Mouse (Mus musculus): Measurements from ENCODE around the gene Cldn14. TPM values are rescaled to one million over a fixed set of nuclear protein-coding genes. Genes with fewer than 3 reads are reported as not detected.

Gene Cldn14
- total RNA-seq, 1 experiment = 0.36 TPM

GRCm38 (mm10) chr16:93913881-93914576, 94.6 kb downstream of the Cldn14 start:
- no peaks in the 10 kb centered on the region for H3K9me3 ChIP-seq (ENCODE audit: control insufficient read depth, insufficient read depth, low read depth, low read length)
- TF ChIP-seq ZC3H11A (IDR thresholded peaks at IDR 0.05; ENCODE audit: borderline replicate concordance, low read depth, low read length) = no peak
- no peak for TF ChIP-seq CHD2 (IDR thresholded peaks at IDR 0.05; ENCODE audit: low read depth, low read length)
- no peak for TF ChIP-seq MAFK (IDR thresholded peaks at IDR 0.05; ENCODE audit: insufficient read depth, low read depth, low read length)
- in situ Hi-C loops (cut with MboI; ENCODE audit: low sequenced_read_pairs in 2 of 2, unreplicated experiment in 2 of 2) = no loop called here
- no peaks in the 10 kb centered on the region for H3K36me3 ChIP-seq (ENCODE audit: control insufficient read depth, insufficient read depth, low read length, poor library complexity, severe bottlenecking)
- H3K4me3 ChIP-seq (ENCODE audit: insufficient read depth in 1 of 2, low read depth in 1 of 2, low read length in 2 of 2, poor library complexity in 1 of 2, severe bottlenecking in 1 of 2) = no peak overlapping the region
- H3K4me1 ChIP-seq (ENCODE audit: control insufficient read depth in 2 of 2, insufficient read depth in 2 of 2, low read length in 2 of 2, poor library complexity in 1 of 2) = peaks cover 0 to 9% of the 10 kb centered on the region in 2 experiments; a peak in 1 of 4 replicates
- no peak overlapping the region for H3K27ac ChIP-seq (ENCODE audit: insufficient read depth, low read depth, low read length, poor library complexity, severe bottlenecking)
- H3K9ac ChIP-seq (ENCODE audit: insufficient read depth, low read depth, low read length, poor library complexity, severe bottlenecking) = no peak overlapping the region
- no peak for DNase-seq (ENCODE audit: low read depth, low spot score)

- in situ Hi-C loops (cut with MboI; ENCODE audit: low sequenced_read_pairs in 2 of 2, unreplicated experiment in 2 of 2) = no loop called here
- no peak overlapping the region for H3K9ac ChIP-seq (ENCODE audit: insufficient read depth, low read depth, low read length, poor library complexity, severe bottlenecking)
- H3K27ac ChIP-seq (ENCODE audit: insufficient read depth, low read depth, low read length, poor library complexity, severe bottlenecking) = no peak overlapping the region
- H3K4me1 ChIP-seq (ENCODE audit: control insufficient read depth in 2 of 2, insufficient read depth in 2 of 2, low read length in 2 of 2, poor library complexity in 1 of 2) = peaks cover 0 to 12% of the 10 kb centered on the region in 2 experiments; a peak in 1 of 4 replicates
- H3K4me3 ChIP-seq (ENCODE audit: insufficient read depth in 1 of 2, low read depth in 1 of 2, low read length in 2 of 2, poor library complexity in 1 of 2, severe bottlenecking in 1 of 2) = no peak overlapping the region
- DNase-seq (ENCODE audit: low read depth, low spot score) = no peak
- no peaks in the 10 kb centered on the region for H3K36me3 ChIP-seq (ENCODE audit: control insufficient read depth, insufficient read depth, low read length, poor library complexity, severe bottlenecking)
- no peaks in the 10 kb centered on the region for H3K9me3 ChIP-seq (ENCODE audit: control insufficient read depth, insufficient read depth, low read depth, low read length)
- no peak for TF ChIP-seq ZC3H11A (IDR thresholded peaks at IDR 0.05; ENCODE audit: borderline replicate concordance, low read depth, low read length)
- TF ChIP-seq ZNF384 (IDR thresholded peaks at IDR 0.05; ENCODE audit: low read depth, low read length) = no peak
- TF ChIP-seq MAFK (IDR thresholded peaks at IDR 0.05; ENCODE audit: insufficient read depth, low read depth, low read length) = no peak
- no peak for TF ChIP-seq HCFC1 (IDR thresholded peaks at IDR 0.05; ENCODE audit: borderline replicate concordance, insufficient read depth, low read length)
- no peak for TF ChIP-seq CHD2 (IDR thresholded peaks at IDR 0.05; ENCODE audit: low read depth, low read length)
Measured at GRCm38 (mm10) chr16:93912808-93913207, 95.8 kb downstream of the Cldn14 start.

DNA sequence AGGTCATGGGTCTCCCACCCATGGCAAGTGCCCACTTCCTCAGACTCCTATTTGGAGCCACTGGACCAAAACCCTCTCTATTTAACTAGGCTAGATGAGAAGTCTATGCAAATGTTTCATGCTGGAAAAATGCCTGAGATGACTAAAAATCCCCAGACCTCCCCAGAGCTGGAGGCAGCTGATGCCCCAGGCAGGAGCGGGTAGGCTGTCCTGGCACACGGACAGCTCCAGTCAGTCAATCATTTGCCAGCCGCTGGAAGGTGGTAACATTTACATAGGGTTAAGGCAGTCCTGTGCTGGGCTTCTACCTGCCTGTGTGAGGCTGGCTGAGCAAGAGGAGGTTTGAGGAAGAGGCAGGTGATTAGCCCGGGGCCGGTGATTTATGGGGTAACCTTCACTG, 96.5 kb downstream of the Cldn14 start:
- in situ Hi-C loops (cut with MboI; ENCODE audit: low sequenced_read_pairs in 2 of 2, unreplicated experiment in 2 of 2) = no loop called here
- H3K36me3 ChIP-seq (ENCODE audit: control insufficient read depth, insufficient read depth, low read length, poor library complexity, severe bottlenecking) = no peaks in the 10 kb centered on the region
- H3K4me3 ChIP-seq (ENCODE audit: insufficient read depth in 1 of 2, low read depth in 1 of 2, low read length in 2 of 2, poor library complexity in 1 of 2, severe bottlenecking in 1 of 2) = no peak overlapping the region
- H3K27ac ChIP-seq (ENCODE audit: insufficient read depth, low read depth, low read length, poor library complexity, severe bottlenecking) = no peak overlapping the region
- TF ChIP-seq MAFK (IDR thresholded peaks at IDR 0.05; ENCODE audit: insufficient read depth, low read depth, low read length) = no peak
- no peak for TF ChIP-seq ZNF384 (IDR thresholded peaks at IDR 0.05; ENCODE audit: low read depth, low read length)
- no peak for TF ChIP-seq HCFC1 (IDR thresholded peaks at IDR 0.05; ENCODE audit: borderline replicate concordance, insufficient read depth, low read length)
- no peak for TF ChIP-seq CHD2 (IDR thresholded peaks at IDR 0.05; ENCODE audit: low read depth, low read length)
- no peak for TF ChIP-seq ZC3H11A (IDR thresholded peaks at IDR 0.05; ENCODE audit: borderline replicate concordance, low read depth, low read length)
- DNase-seq (ENCODE audit: low read depth, low spot score) = no peak
- H3K9ac ChIP-seq (ENCODE audit: insufficient read depth, low read depth, low read length, poor library complexity, severe bottlenecking) = no peak overlapping the region; the same call in 1 of the 2 replicates
- H3K9me3 ChIP-seq (ENCODE audit: control insufficient read depth, insufficient read depth, low read depth, low read length) = no peaks in the 10 kb centered on the region
- peaks cover 2 to 14% of the 10 kb centered on the region in 2 experiments; a peak in 1 of 4 replicates for H3K4me1 ChIP-seq (ENCODE audit: control insufficient read depth in 2 of 2, insufficient read depth in 2 of 2, low read length in 2 of 2, poor library complexity in 1 of 2)

DNA sequence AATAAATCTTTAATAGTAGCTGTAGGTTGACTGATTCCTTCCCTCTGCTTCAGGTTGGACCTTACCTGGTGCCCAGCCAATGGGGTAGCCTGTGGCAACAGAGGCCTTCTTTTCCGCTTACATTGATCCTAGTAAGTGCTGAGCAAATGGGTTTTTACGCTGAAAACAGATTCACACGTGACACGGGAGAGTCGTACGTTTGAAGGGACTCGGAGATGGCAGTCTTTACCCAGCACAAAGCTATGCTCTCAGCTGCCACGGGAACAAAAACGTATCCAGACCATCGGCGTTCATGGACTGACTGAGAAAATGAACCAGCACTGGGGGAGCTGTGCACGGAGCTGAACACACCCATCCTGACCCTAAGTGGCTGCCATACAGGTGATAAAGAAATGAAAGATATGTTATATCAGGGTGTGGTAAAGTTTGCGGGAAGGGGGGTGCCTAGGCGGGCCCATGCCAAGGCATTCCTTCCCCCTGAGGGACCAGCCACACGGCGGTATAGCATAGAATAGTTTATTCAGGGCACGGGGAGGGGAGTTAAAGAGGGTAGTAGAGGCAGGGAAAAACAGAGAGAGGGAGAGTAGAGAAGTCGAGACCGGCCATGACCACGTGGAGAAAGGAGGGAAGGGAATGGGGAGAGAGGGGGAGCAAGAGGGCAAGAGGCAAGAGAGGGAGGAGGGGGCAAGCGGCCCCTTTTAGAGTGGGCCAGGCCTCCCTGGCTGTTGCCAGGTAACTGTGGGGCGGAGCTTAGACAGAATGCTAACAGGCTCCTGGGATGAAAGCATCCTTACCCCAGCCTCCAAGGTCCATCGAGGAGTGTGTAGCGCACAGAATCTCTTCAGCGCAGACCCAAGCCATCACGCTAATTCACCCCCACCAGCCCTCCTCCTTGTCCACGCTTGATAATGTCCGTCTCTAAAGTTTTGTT, 97.6 kb downstream of the Cldn14 start:
- Histone ChIP-seq H3K4me1 (ENCODE audit: control insufficient read depth in 2 of 2, insufficient read depth in 2 of 2, low read length in 2 of 2, poor library complexity in 1 of 2) (peaks cover 2 to 19% of the 10 kb centered on the region in 2 experiments; a peak in 2 of 4 replicates), H3K36me3 (ENCODE audit: control insufficient read depth, insufficient read depth, low read length, poor library complexity, severe bottlenecking) (peaks cover under 1% of the 10 kb centered on the region; the same call in 1 of the 2 replicates), H3K9me3 (ENCODE audit: control insufficient read depth, insufficient read depth, low read depth, low read length) (no peaks in the 10 kb centered on the region), H3K27ac (ENCODE audit: insufficient read depth, low read depth, low read length, poor library complexity, severe bottlenecking) (peak overlapping the region; percentile 49; the same call in 1 of the 2 replicates), H3K4me3 (ENCODE audit: insufficient read depth in 1 of 2, low read depth in 1 of 2, low read length in 2 of 2, poor library complexity in 1 of 2, severe bottlenecking in 1 of 2) (peak overlapping the region; percentile 5 to 16; a peak in 2 of 4 replicates), H3K9ac (ENCODE audit: insufficient read depth, low read depth, low read length, poor library complexity, severe bottlenecking) (peak overlapping the region; percentile 62; the same call in 1 of the 2 replicates)
- TF ChIP-seq CHD2 (IDR thresholded peaks at IDR 0.05; ENCODE audit: low read depth, low read length) (no peak), ZC3H11A (IDR thresholded peaks at IDR 0.05; ENCODE audit: borderline replicate concordance, low read depth, low read length) (no peak), HCFC1 (IDR thresholded peaks at IDR 0.05; ENCODE audit: borderline replicate concordance, insufficient read depth, low read length) (no peak), ZNF384 (IDR thresholded peaks at IDR 0.05; ENCODE audit: low read depth, low read length) (no peak), MAFK (IDR thresholded peaks at IDR 0.05; ENCODE audit: insufficient read depth, low read depth, low read length) (no peak)
- in situ Hi-C loops (cut with MboI; ENCODE audit: low sequenced_read_pairs in 2 of 2, unreplicated experiment in 2 of 2) = no loop called here
- DNase-seq (ENCODE audit: low read depth, low spot score) = no peak

Measured in ES-E14 (cell line).